ENCODE assay signal across 9 mouse cellular contexts in the genomic region with DNA sequence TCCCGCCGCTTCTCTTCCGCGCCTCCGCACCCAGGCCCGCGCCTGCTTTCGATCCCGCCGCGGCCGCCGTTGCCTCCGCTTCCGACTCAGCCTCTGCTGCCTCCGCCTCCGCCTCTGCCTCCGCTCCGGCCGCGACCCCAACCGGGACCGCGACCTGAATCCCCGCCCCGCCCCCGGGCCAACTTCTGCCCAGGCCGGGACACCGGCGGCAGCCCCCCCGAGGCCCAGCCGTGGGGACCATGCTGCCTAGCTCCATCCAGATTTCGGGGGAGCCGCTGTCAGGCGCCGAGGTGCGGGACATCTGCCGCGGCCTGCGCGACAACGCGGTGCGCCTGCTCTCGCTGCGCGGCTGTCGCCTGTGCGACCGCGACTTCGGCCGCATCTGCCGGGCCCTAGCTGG. TPM values are rescaled to one million over a fixed set of nuclear protein-coding genes. Genes with fewer than 3 reads are reported as not detected.
DNase-seq lines count a peak whose midpoint lies in the region; ATAC-seq and TF ChIP-seq lines count a peak whose summit lies in the region.
"Had no signal": no experiment of that assay in that cellular context is flagged by ENCODE, and none has a peak within 500 bp of the region (broad histone marks: within the 10 kb centered on the region; RNA-seq: fewer than 3 reads in every experiment).

No protein-coding gene starts in this region.

- H3K27ac ChIP-seq in heart, embryonic 14.5 days (replicated peaks in 1 of 2; ENCODE audit: control insufficient read depth in 1 of 2, insufficient read depth in 1 of 2, low read depth in 2 of 2, low read length in 2 of 2) = no peak overlapping the region
- no peak overlapping the region for H3K27ac ChIP-seq in thymus, adult 2 months (ENCODE audit: control insufficient read depth, insufficient read depth, low read length)
- H3K27ac ChIP-seq in forebrain, embryonic 10.5 days = peak overlapping the region; percentile 67
- no peak overlapping the region for H3K27ac ChIP-seq in limb, embryonic 13.5 days
- H3K27ac ChIP-seq: macrophage had no signal

- H3K9ac ChIP-seq in heart, embryonic 14.5 days (ENCODE audit: low read length) = peak overlapping the region; percentile 69
- peak overlapping the region; percentile 69 for H3K9ac ChIP-seq in limb, embryonic 13.5 days

- peaks cover 53% of the 10 kb centered on the region for H3K36me3 ChIP-seq in heart, embryonic 14.5 days (ENCODE audit: control insufficient read depth, insufficient read depth, low read length)
- H3K36me3 ChIP-seq in thymus, adult 2 months (ENCODE audit: control insufficient read depth, insufficient read depth, low read length) = peaks cover 33% of the 10 kb centered on the region
- peaks cover 65% of the 10 kb centered on the region for H3K36me3 ChIP-seq in forebrain, embryonic 10.5 days (replicated peaks)
- peaks cover 63% of the 10 kb centered on the region for H3K36me3 ChIP-seq in limb, embryonic 13.5 days

- 0 out of 2 replicates have a peak, but pooled peaks have one; percentile 15 for ATAC-seq in heart, embryonic 14.5 days (ENCODE audit: insufficient number of reproducible peaks, insufficient read depth, low FRiP score, low read depth)
- ATAC-seq in limb, embryonic 13.5 days (ENCODE audit: low FRiP score, low read depth) = peak; percentile 30

- H3K9me3 ChIP-seq in heart, embryonic 14.5 days (ENCODE audit: control insufficient read depth, low read length) = no peaks in the 10 kb centered on the region
- no peaks in the 10 kb centered on the region for H3K9me3 ChIP-seq in forebrain, embryonic 10.5 days
- H3K9me3 ChIP-seq in limb, embryonic 13.5 days = no peaks in the 10 kb centered on the region

- no peak for TF ChIP-seq POLR2A in thymus, adult 2 months (IDR thresholded peaks at IDR 0.05; ENCODE audit: control insufficient read depth, extremely low read depth, insufficient read depth, low read length, poor library complexity)

- H3K4me3 ChIP-seq in heart, embryonic 14.5 days (ENCODE audit: control insufficient read depth in 1 of 2, insufficient read depth in 1 of 2, low read depth in 1 of 2, low read length in 2 of 2) = peak overlapping the region; percentile 47 to 71
- peak overlapping the region; percentile 32 for H3K4me3 ChIP-seq in thymus, adult 2 months (ENCODE audit: control insufficient read depth, insufficient read depth, low read length)
- H3K4me3 ChIP-seq in forebrain, embryonic 10.5 days = peak overlapping the region; percentile 78
- H3K4me3 ChIP-seq in limb, embryonic 13.5 days = peak overlapping the region; percentile 74

- H3K4me2 ChIP-seq in heart, embryonic 14.5 days (ENCODE audit: low read length) = peak overlapping the region; percentile 100
- H3K4me2 ChIP-seq in limb, embryonic 13.5 days (replicated peaks) = peak overlapping the region; percentile 100

- peaks cover 8 to 21% of the 10 kb centered on the region in 2 experiments for H3K4me1 ChIP-seq in heart, embryonic 14.5 days (ENCODE audit: control insufficient read depth in 2 of 2, insufficient read depth in 2 of 2, low read length in 2 of 2)
- H3K4me1 ChIP-seq in thymus, adult 2 months (replicated peaks; ENCODE audit: control insufficient read depth, insufficient read depth, low read length) = peaks cover 14% of the 10 kb centered on the region
- peaks cover 31% of the 10 kb centered on the region for H3K4me1 ChIP-seq in forebrain, embryonic 10.5 days
- peaks cover 19% of the 10 kb centered on the region for H3K4me1 ChIP-seq in limb, embryonic 13.5 days

- no peak for TF ChIP-seq CTCF in thymus, adult 2 months (IDR thresholded peaks at IDR 0.05; ENCODE audit: borderline replicate concordance, control insufficient read depth, extremely low read depth, insufficient read depth, low read length, poor library complexity)

- no peak for DNase-seq in heart, postnatal 4 days
- DNase-seq in thymus, adult 2 months = peak; percentile 27
- no peak for DNase-seq in thymus, postnatal 25 days
- DNase-seq in forebrain, embryonic 10.5 days (ENCODE audit: extremely low spot score, low spot score) = no peak
- DNase-seq in right cerebral cortex, postnatal 4 days = peak; percentile 50
- no peak for DNase-seq in ovary, postnatal 14 days (ENCODE audit: low spot score)

- under 1% methylated on average over 54 of the region's 54 CpGs for WGBS in heart, embryonic 14.5 days
- 1% methylated on average over 51 of the region's 54 CpGs for WGBS in thymus, adult 2 months
- under 1% methylated on average over 50 of the region's 54 CpGs for WGBS in forebrain, embryonic 10.5 days
- WGBS in limb, embryonic 13.5 days = under 1% methylated on average over 45 of the region's 54 CpGs

- H3K27me3 ChIP-seq in heart, embryonic 14.5 days (ENCODE audit: control insufficient read depth, insufficient read depth, low read length) = peaks cover 16% of the 10 kb centered on the region
- H3K27me3 ChIP-seq in thymus, adult 2 months (ENCODE audit: control insufficient read depth, insufficient read depth, low read length) = peaks cover 6% of the 10 kb centered on the region; the same call in 1 of the 2 replicates
- peaks cover 33% of the 10 kb centered on the region for H3K27me3 ChIP-seq in forebrain, embryonic 10.5 days (ENCODE audit: poor library complexity, severe bottlenecking)
- peaks cover 31% of the 10 kb centered on the region for H3K27me3 ChIP-seq in limb, embryonic 13.5 days

RNA-seq across cellular contexts. Expression of gene Lrrc73, which starts 0.8 kb away (rescaled TPM):
- 0.53 and 0.92 TPM in 2 replicates for polyA plus RNA-seq in heart, embryonic 14.5 days (2014; fragmentation: Nextera tagmentation; extraction: Ambion mirVana)
- total RNA-seq in heart, postnatal 4 days (2021) = under 1 TPM; 0.81 to 0.90 TPM
- 4.2 and 5.3 TPM in 2 replicates for polyA plus RNA-seq in thymus, adult 2 months (2012; rRNA removed)
- 0.81 and 1.0 TPM in 2 replicates for polyA plus RNA-seq in forebrain, embryonic 10.5 days (2016; fragmentation: Nextera tagmentation; extraction: Ambion mirVana)
- 0.69 and 1.4 TPM in 2 replicates for polyA plus RNA-seq in limb, embryonic 13.5 days (2015; fragmentation: Nextera tagmentation; extraction: Ambion mirVana)
- polyA plus RNA-seq: macrophage had no signal

RNA-seq across cellular contexts. Expression of gene Yipf3, which starts 6.2 kb away (rescaled TPM):
- polyA plus RNA-seq in heart, embryonic 14.5 days (2014; fragmentation: Nextera tagmentation; extraction: Ambion mirVana) = 90.8 and 93.0 TPM in 2 replicates
- total RNA-seq in heart, postnatal 4 days (2021) = 10 to 100 TPM; 64.6 TPM
- 250 and 292 TPM in 2 replicates for polyA plus RNA-seq in thymus, adult 2 months (2012; rRNA removed)
- 68.3 and 72.5 TPM in 2 replicates for polyA plus RNA-seq in forebrain, embryonic 10.5 days (2016; fragmentation: Nextera tagmentation; extraction: Ambion mirVana)
- 104 and 110 TPM in 2 replicates for polyA plus RNA-seq in limb, embryonic 13.5 days (2015; fragmentation: Nextera tagmentation; extraction: Ambion mirVana)

RNA-seq across cellular contexts. Expression of gene Polr1c, which starts 6.3 kb away (rescaled TPM):
- polyA plus RNA-seq in heart, embryonic 14.5 days (2014; fragmentation: Nextera tagmentation; extraction: Ambion mirVana) = 43.6 and 48.7 TPM in 2 replicates
- total RNA-seq in heart, postnatal 4 days (2021) = 10 to 100 TPM; 26.2 to 30.5 TPM
- polyA plus RNA-seq in thymus, adult 2 months (2012; rRNA removed) = 52.6 and 60.6 TPM in 2 replicates
- polyA plus RNA-seq in forebrain, embryonic 10.5 days (2016; fragmentation: Nextera tagmentation; extraction: Ambion mirVana) = 140 and 143 TPM in 2 replicates
- polyA plus RNA-seq in limb, embryonic 13.5 days (2015; fragmentation: Nextera tagmentation; extraction: Ambion mirVana) = 103 and 105 TPM in 2 replicates

RNA-seq across cellular contexts. Expression of gene Tjap1, which starts 28.7 kb away (rescaled TPM):
- polyA plus RNA-seq in heart, embryonic 14.5 days (2014; fragmentation: Nextera tagmentation; extraction: Ambion mirVana) = 33.0 and 34.6 TPM in 2 replicates
- 10 to 100 TPM; 55.0 to 59.0 TPM for total RNA-seq in heart, postnatal 4 days (2021)
- polyA plus RNA-seq in thymus, adult 2 months (2012; rRNA removed) = 98.7 and 106 TPM in 2 replicates
- 60.0 and 62.6 TPM in 2 replicates for polyA plus RNA-seq in forebrain, embryonic 10.5 days (2016; fragmentation: Nextera tagmentation; extraction: Ambion mirVana)
- 61.3 and 68.2 TPM in 2 replicates for polyA plus RNA-seq in limb, embryonic 13.5 days (2015; fragmentation: Nextera tagmentation; extraction: Ambion mirVana)

RNA-seq across cellular contexts. Expression of gene Dlk2, which starts 43.1 kb away (rescaled TPM):
- 0.19 and 0.57 TPM in 2 replicates for polyA plus RNA-seq in heart, embryonic 14.5 days (2014; fragmentation: Nextera tagmentation; extraction: Ambion mirVana)
- 1 to 10 TPM in 1 of 2 experiments, under 1 TPM in 1; 0.95 to 1.1 TPM for total RNA-seq in heart, postnatal 4 days (2021)
- 8.5 and 11.3 TPM in 2 replicates for polyA plus RNA-seq in thymus, adult 2 months (2012; rRNA removed)
- 1.2 TPM in 2 replicates for polyA plus RNA-seq in forebrain, embryonic 10.5 days (2016; fragmentation: Nextera tagmentation; extraction: Ambion mirVana)
- polyA plus RNA-seq in limb, embryonic 13.5 days (2015; fragmentation: Nextera tagmentation; extraction: Ambion mirVana) = 8.8 and 11.0 TPM in 2 replicates
- polyA plus RNA-seq: macrophage had no signal

Comparison
In these comparisons a context has a peak if more than half of its experiments do, and no peak if none do; other contexts are left out.
1. DNase-seq: peak in thymus, adult 2 months (single experiment) and right cerebral cortex, postnatal 4 days (single experiment); none in heart, postnatal 4 days (single experiment), thymus, postnatal 25 days (single experiment), forebrain, embryonic 10.5 days (single experiment) and ovary, postnatal 14 days (single experiment).
2. Peak in every context shown above with its lines, with median percentiles within 50 percentile points of each other: H3K4me3 ChIP-seq.